Mouse (Mus musculus): ENCODE data around the gene Kras.

DNA sequence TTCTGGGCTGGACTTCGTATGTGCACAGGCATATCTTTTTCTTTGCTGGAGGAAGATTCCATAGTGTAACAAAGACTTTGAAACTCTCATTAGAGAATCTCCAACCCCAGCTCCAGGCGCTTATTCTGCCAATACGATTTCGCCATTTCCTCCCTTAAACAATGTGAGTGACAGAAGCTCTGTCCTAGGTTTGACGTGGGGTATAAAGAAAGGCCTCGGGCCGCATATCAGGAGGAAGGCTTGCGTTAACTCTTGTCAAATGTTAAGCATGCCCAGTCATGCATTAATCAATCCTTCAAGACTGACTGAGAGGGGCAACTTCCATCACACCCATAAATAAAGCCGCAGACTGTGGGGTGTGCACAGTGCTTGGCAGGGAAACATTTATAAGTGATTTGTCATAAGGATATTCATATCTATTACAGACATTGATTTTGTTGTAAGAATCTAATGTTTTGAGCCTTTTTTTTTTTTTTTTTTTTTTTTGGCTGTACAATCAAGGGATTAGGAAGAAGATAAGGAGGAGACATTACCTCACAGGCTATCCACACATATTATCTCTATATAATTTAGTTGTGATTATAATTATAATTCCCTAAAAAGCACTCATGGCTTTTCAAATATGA is 27.2 kb upstream of the Kras start:
- no peak for TF ChIP-seq FLI1 (IDR thresholded peaks at IDR 0.05; ENCODE audit: low read length)
- TF ChIP-seq GATA1 (IDR thresholded peaks at IDR 0.05; ENCODE audit: borderline replicate concordance, low read length), result no peak

Measured in megakaryocyte, embryonic 14.5 days (primary cell).